Mouse (Mus musculus) T-cell, adult 2 months (primary cell): ENCODE data around the gene Nodal.
A peak's percentile ranks its signal among the peaks of the same experiment; 100 is the strongest.
"Not testable (repeated sequence)": the region's sequence is repeated elsewhere in the genome, so short reads cannot be mapped to it uniquely, and the experiment has no call there.

ENCODE experiments used
- DNase-seq: peaks from one replicate; pipeline ENCODE4 v3.0.0; 2022; ENCODE audit warnings: low spot score

Nodal gene

DNA sequence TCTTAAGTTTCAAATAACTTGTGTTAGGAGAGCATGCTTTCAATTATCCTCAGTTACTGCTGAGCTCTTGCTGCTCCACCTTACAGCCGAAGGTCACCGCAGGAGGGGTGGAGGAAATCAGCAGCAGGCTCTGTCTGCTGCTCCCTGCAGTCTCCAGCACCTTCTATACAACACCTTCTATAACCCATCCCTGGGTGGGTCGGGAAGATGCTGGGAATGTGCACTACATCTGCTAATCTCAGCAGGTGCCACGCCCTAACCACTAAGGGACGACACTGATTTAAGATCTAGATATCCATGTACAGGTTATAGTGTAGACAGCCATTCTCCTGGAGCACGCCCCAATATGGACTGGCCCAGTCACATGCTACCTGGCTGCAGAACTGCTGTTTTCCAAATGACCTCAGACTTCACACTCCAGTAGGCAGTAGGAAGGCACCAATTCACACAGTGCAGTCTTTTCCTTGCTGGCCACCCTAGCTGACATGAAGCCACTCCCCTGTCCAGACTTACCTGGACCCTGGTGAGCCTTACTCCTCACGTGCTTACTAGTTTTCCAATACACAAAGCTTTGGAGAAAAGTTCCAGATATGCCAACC, 22.5 kb downstream of the Nodal start:
- DNase-seq, result no peak

GRCm38 (mm10) chr10:61443456-61443855, 25.7 kb downstream of the Nodal start:
- DNase-seq, result no peak

GRCm38 (mm10) chr10:61443876-61444275, 26.1 kb downstream of the Nodal start:
- DNase-seq, result no peak

- DNase-seq, result no peak
These were observed 27.2 kb downstream of the Nodal start for GRCm38 (mm10) chr10:61445016-61445415.

DNA sequence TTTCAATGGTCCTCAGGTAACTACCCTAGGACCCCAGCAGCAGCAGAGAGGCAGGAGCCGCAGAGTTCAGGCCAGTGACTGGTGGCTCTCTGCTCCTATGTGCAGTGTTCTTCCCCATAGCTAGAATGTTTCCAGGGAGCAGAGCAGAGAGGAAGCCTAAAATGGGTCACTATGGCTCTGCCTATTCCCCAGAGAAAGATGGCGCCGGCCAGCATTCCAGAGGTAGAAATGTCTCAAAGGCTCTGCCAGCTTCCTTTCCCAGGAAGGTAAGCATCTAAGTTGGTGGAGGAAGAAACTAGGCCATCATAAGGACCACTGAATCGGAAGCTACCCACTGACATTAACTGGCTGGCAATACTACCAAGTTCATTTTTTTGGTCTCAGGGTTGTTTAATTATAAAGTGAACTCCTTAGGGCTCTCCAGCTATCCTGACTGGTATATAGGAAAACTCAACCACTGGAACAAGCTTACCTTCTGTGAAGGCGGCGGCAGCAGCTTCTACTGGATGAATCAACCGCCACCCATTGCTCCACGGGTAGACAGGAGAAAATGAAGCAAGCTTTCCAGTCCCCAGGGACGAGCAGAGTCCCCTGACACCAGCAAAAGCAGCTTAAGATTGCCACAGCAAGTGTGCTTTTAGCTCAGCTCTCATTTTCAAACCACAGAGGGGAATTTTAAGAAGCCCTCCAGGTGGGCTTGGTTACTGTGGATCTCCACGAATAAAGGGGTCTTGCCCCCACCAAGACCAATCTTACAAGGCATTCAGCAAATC, 30.0 kb downstream of the Nodal start:
- no peak for DNase-seq

GRCm38 (mm10) chr10:61448834-61449233, 31.1 kb downstream of the Nodal start:
- no peak for DNase-seq

- DNase-seq, result peak; percentile 79
These were observed 33.7 kb downstream of the Nodal start for GRCm38 (mm10) chr10:61451463-61451930.

DNA sequence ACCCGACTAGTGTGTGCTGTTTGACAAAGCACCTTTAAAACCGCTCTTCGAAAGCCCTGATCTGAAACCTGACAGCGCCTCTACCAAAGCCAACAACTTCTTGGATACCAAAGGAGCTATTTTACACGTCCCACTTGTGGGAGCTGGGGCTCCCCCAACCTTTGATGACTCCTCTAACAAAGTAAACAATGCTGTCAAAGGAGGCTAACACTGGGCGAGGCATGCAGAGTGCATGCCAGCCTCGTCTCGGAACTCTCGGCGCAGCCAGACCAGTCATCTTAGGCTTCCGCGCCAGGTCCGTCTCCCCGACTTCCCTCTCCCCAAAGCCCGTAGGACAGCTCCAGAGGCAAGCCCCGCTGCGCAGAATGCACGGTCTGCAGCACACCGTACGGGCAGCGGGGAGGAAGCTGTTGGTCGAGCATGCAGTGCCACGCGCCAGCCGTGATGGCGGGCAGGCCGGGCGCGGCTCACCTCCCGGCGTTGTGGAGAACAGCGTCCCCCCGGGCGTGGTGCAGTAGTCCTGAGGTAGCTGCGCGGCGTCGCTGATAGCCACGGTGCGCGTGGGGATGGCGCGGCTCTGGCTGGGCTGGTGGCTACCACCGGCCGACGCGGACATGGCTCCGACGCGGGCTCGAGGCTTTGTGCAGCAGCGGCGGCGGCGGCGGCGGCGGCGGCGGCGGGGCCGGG, 34.3 kb downstream of the Nodal start:
- peak; percentile 35 for DNase-seq

GRCm38 (mm10) chr10:61452645-61453044, 34.9 kb downstream of the Nodal start, which contains the start of gene Eif4ebp2:
Gene Eif4ebp2, minus strand, starts transcription at chr10:61452661.
- peak; percentile 99 for DNase-seq

- not testable (repeated sequence) for DNase-seq
These were observed 35.4 kb downstream of the Nodal start for GRCm38 (mm10) chr10:61453171-61453570.

- no peak for DNase-seq
These were observed 39.4 kb downstream of the Nodal start for GRCm38 (mm10) chr10:61457182-61457581.

- no peak for DNase-seq
These were observed 47.2 kb downstream of the Nodal start for GRCm38 (mm10) chr10:61465009-61465408.

DNA sequence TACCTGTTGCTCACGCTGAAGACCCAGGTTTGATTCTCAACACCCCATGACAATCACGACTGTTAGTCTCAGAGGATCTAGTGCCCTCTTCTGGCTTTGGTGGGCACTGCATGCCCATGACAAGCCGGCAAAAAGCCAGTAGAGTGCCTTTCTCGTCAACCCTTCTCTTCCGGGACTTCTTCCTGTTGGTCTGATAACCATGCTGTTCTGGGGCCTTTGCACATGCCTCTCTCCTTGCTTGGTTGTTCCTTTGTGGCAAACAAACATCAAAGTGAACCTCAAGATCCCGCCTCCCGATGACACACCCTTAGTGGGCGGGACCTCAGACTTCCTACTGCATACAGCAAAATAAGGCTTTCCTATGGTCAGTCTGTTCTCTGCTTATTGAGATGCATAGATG, 48.5 kb downstream of the Nodal start:
- DNase-seq, result peak; percentile 51

DNA sequence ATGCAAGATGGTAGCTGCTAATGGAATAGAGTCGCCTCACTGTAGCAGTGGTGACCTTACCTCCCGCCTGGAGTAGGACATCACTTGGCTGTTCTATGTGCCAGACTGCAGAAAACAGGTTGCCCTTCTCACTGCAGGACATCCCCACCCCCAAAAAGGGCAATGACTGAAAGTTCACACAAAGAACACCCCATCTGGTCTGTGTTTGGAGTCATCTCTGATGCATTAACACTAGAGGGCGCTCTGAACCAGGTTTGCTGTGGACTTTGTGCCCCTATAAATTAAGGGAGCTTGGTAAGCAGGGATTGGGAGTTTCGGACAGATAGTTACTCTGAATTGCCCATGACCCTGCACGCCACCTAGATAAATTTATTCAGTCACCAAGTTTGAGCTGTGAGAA, 49.1 kb downstream of the Nodal start:
- DNase-seq, result no peak

DNA sequence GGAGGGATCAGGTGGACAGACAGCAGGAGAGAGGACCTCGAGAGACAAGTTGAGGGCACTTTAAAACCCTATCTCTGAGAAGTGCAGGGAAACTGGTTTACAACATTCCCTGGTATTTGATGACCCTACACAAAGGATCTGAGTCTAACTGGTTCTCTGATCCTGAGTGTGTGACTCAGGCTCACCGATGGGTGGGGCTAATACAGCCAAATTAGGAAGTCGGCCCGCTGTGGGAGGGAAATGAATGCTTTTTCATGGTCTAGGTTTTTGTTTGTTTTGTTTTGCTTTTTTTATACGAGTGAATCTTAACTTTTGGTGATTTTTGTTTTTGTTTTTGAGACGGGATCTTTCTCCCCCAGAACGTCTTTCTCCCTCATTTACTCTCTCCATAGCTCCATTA, 51.1 kb downstream of the Nodal start:
- DNase-seq, result no peak

- DNase-seq, result no peak
These were observed 55.9 kb downstream of the Nodal start for GRCm38 (mm10) chr10:61473640-61474039.

- no peak for DNase-seq
These were observed 56.6 kb downstream of the Nodal start for GRCm38 (mm10) chr10:61474344-61474743.
